Mouse (Mus musculus) ES-Bruce4 (cell line): ENCODE data around the gene Nudt8.
"Not testable (repeated sequence)": the region's sequence is repeated elsewhere in the genome, so short reads cannot be mapped to it uniquely, and the experiment has no call there.

Source experiments
- CTCF ChIP-seq: IDR thresholded peaks from one replicate; pipeline ENCODE4 v1.8.1; 2011; ENCODE audit warnings: low read depth, low read length
- EP300 ChIP-seq: IDR thresholded peaks from 2 replicates; pipeline ENCODE4 v1.6.1; 2011; ENCODE audit warnings: low read depth, low read length; ENCODE audit not compliant: insufficient read depth
- POLR2A ChIP-seq: IDR thresholded peaks from one replicate; pipeline ENCODE4 v1.8.1; 2011; ENCODE audit warnings: low read length; ENCODE audit not compliant: insufficient read depth

DNA sequence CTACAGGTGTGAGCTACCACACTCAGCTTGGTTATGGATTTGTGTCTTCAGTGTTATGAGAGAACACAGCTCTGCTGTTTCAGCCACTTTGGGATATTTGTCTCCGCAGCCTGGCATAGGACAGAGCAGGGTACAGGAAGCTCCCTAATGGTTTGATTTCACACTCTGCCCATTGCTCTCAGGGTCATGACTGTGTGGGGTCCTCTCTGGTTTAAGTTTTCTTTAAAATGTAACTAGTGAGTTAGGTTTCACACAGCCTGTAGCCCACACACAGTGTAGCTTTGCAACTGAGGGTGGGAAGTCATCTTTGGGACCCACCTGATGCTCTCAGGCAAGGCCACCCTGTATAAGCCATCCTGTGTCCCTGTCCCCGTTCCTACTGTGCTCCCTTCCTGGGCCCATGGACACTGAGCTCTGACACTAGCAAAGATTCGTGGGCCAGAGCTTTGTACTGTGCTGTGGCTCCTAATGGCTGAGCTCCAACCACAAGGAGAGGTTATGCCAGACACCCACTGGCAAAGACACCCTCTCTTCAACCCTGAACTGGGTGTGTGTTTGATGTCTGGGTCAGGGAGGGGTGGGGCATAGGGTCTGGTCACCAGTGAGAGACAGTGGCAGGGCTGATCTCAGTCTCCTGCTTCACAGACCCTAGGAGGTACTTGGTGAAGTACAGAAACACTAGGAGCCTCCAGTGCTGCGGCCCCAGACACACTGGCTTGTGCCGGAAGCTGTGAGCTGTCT lies 42.9 kb upstream of the Nudt8 start:
- not testable (repeated sequence) for TF ChIP-seq POLR2A, CTCF, EP300
